Mouse (Mus musculus): ENCODE measurements at regions not wholly inside any gene's neighbourhood (a gene's known extent, or its start where the extent isn't known, plus 50 kb on each side); places are given as distances from the start of the nearest gene placed in this dataset.

- no peak for TF ChIP-seq CTCF (IDR thresholded peaks at IDR 0.05; ENCODE audit: low read depth, low read length)
- no peak for TF ChIP-seq POLR2A (IDR thresholded peaks at IDR 0.05; ENCODE audit: insufficient read depth, low read length)
Observed at GRCm38 (mm10) chr4:142816986-142817385, 395.8 kb downstream of the Prdm2 start.
